Mouse (Mus musculus): ENCODE data around the gene Serpinb9e. TPM values are rescaled to one million over a fixed set of nuclear protein-coding genes. Genes with fewer than 3 reads are reported as not detected.
"Not testable (repeated sequence)": the region's sequence is repeated elsewhere in the genome, so short reads cannot be mapped to it uniquely, and the experiment has no call there.

Gene Serpinb9e
- not detected in 2 replicates for polyA plus RNA-seq (2014; fragmentation: Nextera tagmentation; extraction: Ambion mirVana)

GRCm38 (mm10) chr13:33249312-33249711, at the start of gene Serpinb9e:
TSS of gene Serpinb9e (plus strand) at chr13:33249612.
- H3K4me1 ChIP-seq (replicated peaks; ENCODE audit: control insufficient read depth, insufficient read depth, low read length); H3K9me3 ChIP-seq (ENCODE audit: control insufficient read depth, low read length); DNase-seq (ENCODE audit: low spot score); H3K27me3 ChIP-seq (ENCODE audit: control insufficient read depth, insufficient read depth, low read length); H3K4me2 ChIP-seq (ENCODE audit: low read depth, low read length, severe bottlenecking); ATAC-seq (replicated peaks; ENCODE audit: low FRiP score); H3K4me3 ChIP-seq (ENCODE audit: low read depth, low read length); H3K27ac ChIP-seq (ENCODE audit: low read depth, low read length); H3K9ac ChIP-seq (ENCODE audit: low read length); H3K36me3 ChIP-seq (ENCODE audit: control insufficient read depth, insufficient read depth, low read length): not testable (repeated sequence)
- 83% methylated on average over 2 of the region's 2 CpGs for WGBS

- no peak overlapping the region for H3K4me2 ChIP-seq (ENCODE audit: low read depth, low read length, severe bottlenecking)
- no peaks in the 10 kb centered on the region for H3K27me3 ChIP-seq (ENCODE audit: control insufficient read depth, insufficient read depth, low read length)
- WGBS: 62% methylated on average over 2 of the region's 2 CpGs
- no peak for ATAC-seq (replicated peaks; ENCODE audit: low FRiP score)
- H3K36me3 ChIP-seq (ENCODE audit: control insufficient read depth, insufficient read depth, low read length): no peaks in the 10 kb centered on the region
- no peak overlapping the region for H3K27ac ChIP-seq (ENCODE audit: low read depth, low read length)
- H3K9me3 ChIP-seq (ENCODE audit: control insufficient read depth, low read length): no peaks in the 10 kb centered on the region
- H3K9ac ChIP-seq (ENCODE audit: low read length): no peak overlapping the region
- no peak for DNase-seq (ENCODE audit: low spot score)
- no peaks in the 10 kb centered on the region for H3K4me1 ChIP-seq (replicated peaks; ENCODE audit: control insufficient read depth, insufficient read depth, low read length)
- no peak overlapping the region for H3K4me3 ChIP-seq (ENCODE audit: low read depth, low read length)
Observed at GRCm38 (mm10) chr13:33199740-33200139, 49.7 kb upstream of the Serpinb9e start.

- H3K27me3 ChIP-seq (ENCODE audit: control insufficient read depth, insufficient read depth, low read length); H3K4me3 ChIP-seq (ENCODE audit: low read depth, low read length); H3K36me3 ChIP-seq (ENCODE audit: control insufficient read depth, insufficient read depth, low read length); H3K4me2 ChIP-seq (ENCODE audit: low read depth, low read length, severe bottlenecking); H3K9me3 ChIP-seq (ENCODE audit: control insufficient read depth, low read length); H3K9ac ChIP-seq (ENCODE audit: low read length); DNase-seq (ENCODE audit: low spot score); H3K27ac ChIP-seq (ENCODE audit: low read depth, low read length); H3K4me1 ChIP-seq (replicated peaks; ENCODE audit: control insufficient read depth, insufficient read depth, low read length); ATAC-seq (replicated peaks; ENCODE audit: low FRiP score): not testable (repeated sequence)
- 93% methylated on average over 4 of the region's 4 CpGs for WGBS
Observed at GRCm38 (mm10) chr13:33308631-33309030, 59.2 kb downstream of the Serpinb9e start.

Other genes starting within 250 kb of the Serpinb9e start
- gene Serpinb9, start 246.4 kb upstream of the Serpinb9e start, polyA plus RNA-seq (2014; fragmentation: Nextera tagmentation; extraction: Ambion mirVana): 0.55 and 0.99 TPM in 2 replicates
- gene Serpinb9b, start 222.2 kb upstream of the Serpinb9e start, polyA plus RNA-seq (2014; fragmentation: Nextera tagmentation; extraction: Ambion mirVana): 0.15 TPM in 1 of 2 replicates, not detected in the other
- 0.11 TPM in 1 of 2 replicates, not detected in the other for gene Serpinb1b, start 171.0 kb upstream of the Serpinb9e start, polyA plus RNA-seq (2014; fragmentation: Nextera tagmentation; extraction: Ambion mirVana)
- gene Serpinb9c, start 89.9 kb upstream of the Serpinb9e start, polyA plus RNA-seq (2014; fragmentation: Nextera tagmentation; extraction: Ambion mirVana): not detected in 2 replicates
- gene Serpinb9d, start 56.7 kb upstream of the Serpinb9e start, polyA plus RNA-seq (2014; fragmentation: Nextera tagmentation; extraction: Ambion mirVana): not detected in 2 replicates
- gene Serpinb9f, start 74.5 kb downstream of the Serpinb9e start, polyA plus RNA-seq (2014; fragmentation: Nextera tagmentation; extraction: Ambion mirVana): not detected in 2 replicates
- not detected in 2 replicates for gene Gm11397, start 146.1 kb downstream of the Serpinb9e start, polyA plus RNA-seq (2014; fragmentation: Nextera tagmentation; extraction: Ambion mirVana)
- gene Serpinb9g, start 235.2 kb downstream of the Serpinb9e start, polyA plus RNA-seq (2014; fragmentation: Nextera tagmentation; extraction: Ambion mirVana): not detected in 2 replicates

Data from forebrain, embryonic 11.5 days (tissue).